Mouse (Mus musculus): ENCODE measurements around the gene Arhgap45. TPM values are rescaled to one million over a fixed set of nuclear protein-coding genes. Genes with fewer than 3 reads are reported as not detected.

Arhgap45 gene
- polyA plus RNA-seq, 1 experiment from 2014 or later: 3.6 TPM

GRCm38 (mm10) chr10:80070837-80071515 is 54.5 kb downstream of the Arhgap45 start:
- Histone ChIP-seq H3K9me3 (no peaks in the 10 kb centered on the region), H3K27ac (0 out of 2 replicates have a peak overlapping the region, but pooled peaks have one; percentile 31), H3K36me3 (replicated peaks) (peaks cover 10% of the 10 kb centered on the region), H3K4me2 (no peak overlapping the region), H3K4me1 (peaks cover 12% of the 10 kb centered on the region; the same call in 1 of the 2 replicates), H3K9ac (no peak overlapping the region), H3K4me3 (replicated peaks) (no peak overlapping the region), H3K27me3 (no peaks in the 10 kb centered on the region)
- ATAC-seq (ENCODE audit: low FRiP score): no peak
- 71% methylated on average over 9 of the region's 9 CpGs for WGBS

GRCm38 (mm10) chr10:80071516-80071900 is 55.1 kb downstream of the Arhgap45 start:
- Histone ChIP-seq H3K4me1 (peaks cover 13% of the 10 kb centered on the region; the same call in 1 of the 2 replicates), H3K9ac (no peak overlapping the region), H3K36me3 (replicated peaks) (peaks cover 8% of the 10 kb centered on the region), H3K27me3 (no peaks in the 10 kb centered on the region), H3K9me3 (no peaks in the 10 kb centered on the region), H3K27ac (0 out of 2 replicates have a peak overlapping the region, but pooled peaks have one; percentile 31), H3K4me2 (no peak overlapping the region), H3K4me3 (replicated peaks) (no peak overlapping the region)
- no peak for ATAC-seq (ENCODE audit: low FRiP score)
- 91% methylated on average over 3 of the region's 3 CpGs for WGBS

GRCm38 (mm10) chr10:80072623-80073489 is 56.4 kb downstream of the Arhgap45 start:
- no peak overlapping the region for H3K4me3 ChIP-seq (replicated peaks)
- H3K4me2 ChIP-seq: no peak overlapping the region
- ATAC-seq (ENCODE audit: low FRiP score): no peak
- 0 out of 2 replicates have a peak overlapping the region, but pooled peaks have one; percentile 25 for H3K9ac ChIP-seq
- H3K9me3 ChIP-seq: no peaks in the 10 kb centered on the region
- H3K27ac ChIP-seq: no peak overlapping the region
- H3K27me3 ChIP-seq: no peaks in the 10 kb centered on the region
- H3K4me1 ChIP-seq: peaks cover 13% of the 10 kb centered on the region; the same call in 1 of the 2 replicates
- H3K36me3 ChIP-seq (replicated peaks): peaks cover 5% of the 10 kb centered on the region
- 83% methylated on average over 20 of the region's 20 CpGs for WGBS

- Histone ChIP-seq H3K9me3 (no peaks in the 10 kb centered on the region), H3K4me3 (replicated peaks) (no peak overlapping the region), H3K4me1 (peaks cover 13% of the 10 kb centered on the region; the same call in 1 of the 2 replicates), H3K27ac (no peak overlapping the region), H3K27me3 (no peaks in the 10 kb centered on the region), H3K9ac (no peak overlapping the region), H3K36me3 (replicated peaks) (peaks cover 10% of the 10 kb centered on the region), H3K4me2 (no peak overlapping the region)
- 20% methylated on average over 28 of the region's 28 CpGs for WGBS
- ATAC-seq (ENCODE audit: low FRiP score): no peak
These were observed 58.6 kb downstream of the Arhgap45 start for GRCm38 (mm10) chr10:80074813-80075601.

- no peak overlapping the region for H3K9ac ChIP-seq
These were observed 59.5 kb downstream of the Arhgap45 start for GRCm38 (mm10) chr10:80075924-80076323.

GRCm38 (mm10) chr10:80076386-80076785 is 59.9 kb downstream of the Arhgap45 start:
- no peaks in the 10 kb centered on the region for H3K9me3 ChIP-seq
- H3K27me3 ChIP-seq: no peaks in the 10 kb centered on the region
- ATAC-seq (ENCODE audit: low FRiP score): no peak
- H3K4me2 ChIP-seq: no peak overlapping the region
- H3K27ac ChIP-seq: no peak overlapping the region
- H3K4me1 ChIP-seq: peaks cover 13% of the 10 kb centered on the region; the same call in 1 of the 2 replicates
- H3K4me3 ChIP-seq (replicated peaks): no peak overlapping the region
- H3K9ac ChIP-seq: no peak overlapping the region
- peaks cover 23% of the 10 kb centered on the region for H3K36me3 ChIP-seq (replicated peaks)
- 95% methylated on average over 4 of the region's 4 CpGs for WGBS

More at GRCm38 (mm10) chr10:80075924-80076323, 59.5 kb downstream of the Arhgap45 start:
- peaks cover 13% of the 10 kb centered on the region; the same call in 1 of the 2 replicates for H3K4me1 ChIP-seq
- H3K27me3 ChIP-seq: no peaks in the 10 kb centered on the region
- H3K36me3 ChIP-seq (replicated peaks): peaks cover 19% of the 10 kb centered on the region
- no peak overlapping the region for H3K4me2 ChIP-seq
- ATAC-seq (ENCODE audit: low FRiP score): no peak
- H3K27ac ChIP-seq: no peak overlapping the region
- no peaks in the 10 kb centered on the region for H3K9me3 ChIP-seq
- H3K4me3 ChIP-seq (replicated peaks): no peak overlapping the region
- 69% methylated on average over 1 of the region's 1 CpGs for WGBS

- H3K4me1 ChIP-seq: peaks cover 13% of the 10 kb centered on the region; the same call in 1 of the 2 replicates
- H3K4me3 ChIP-seq (replicated peaks): no peak overlapping the region
- no peak overlapping the region for H3K27ac ChIP-seq
- H3K27me3 ChIP-seq: no peaks in the 10 kb centered on the region
- no peak for ATAC-seq (ENCODE audit: low FRiP score)
- no peak overlapping the region for H3K4me2 ChIP-seq
- peaks cover 33% of the 10 kb centered on the region for H3K36me3 ChIP-seq (replicated peaks)
- no peaks in the 10 kb centered on the region for H3K9me3 ChIP-seq
- H3K9ac ChIP-seq: no peak overlapping the region
- 83% methylated on average over 5 of the region's 5 CpGs for whole genome bisulfite sequencing
These were observed 60.9 kb downstream of the Arhgap45 start for GRCm38 (mm10) chr10:80077312-80077711.

GRCm38 (mm10) chr10:80078366-80078765 is 61.9 kb downstream of the Arhgap45 start:
- H3K9me3 ChIP-seq: no peaks in the 10 kb centered on the region
- H3K4me3 ChIP-seq (replicated peaks): no peak overlapping the region
- H3K27me3 ChIP-seq: no peaks in the 10 kb centered on the region
- peaks cover 13% of the 10 kb centered on the region; the same call in 1 of the 2 replicates for H3K4me1 ChIP-seq
- no peak for ATAC-seq (ENCODE audit: low FRiP score)
- no peak overlapping the region for H3K9ac ChIP-seq
- H3K4me2 ChIP-seq: no peak overlapping the region
- peaks cover 42% of the 10 kb centered on the region for H3K36me3 ChIP-seq (replicated peaks)
- WGBS: 78% methylated on average over 1 of the region's 1 CpGs
- H3K27ac ChIP-seq: no peak overlapping the region

GRCm38 (mm10) chr10:80080396-80081070 is 64.1 kb downstream of the Arhgap45 start:
- ATAC-seq (ENCODE audit: low FRiP score): no peak

More at GRCm38 (mm10) chr10:80080396-80081070, 64.1 kb downstream of the Arhgap45 start:
- Histone ChIP-seq H3K27ac (no peak overlapping the region), H3K27me3 (no peaks in the 10 kb centered on the region), H3K36me3 (replicated peaks) (peaks cover 61% of the 10 kb centered on the region), H3K9me3 (no peaks in the 10 kb centered on the region), H3K4me1 (peaks cover 6% of the 10 kb centered on the region; the same call in 1 of the 2 replicates), H3K4me3 (replicated peaks) (no peak overlapping the region), H3K9ac (no peak overlapping the region), H3K4me2 (no peak overlapping the region)
- WGBS: 87% methylated on average over 16 of the region's 16 CpGs
